Mouse (Mus musculus): ENCODE measurements around the gene Apol8.
"Not testable (repeated sequence)": the region's sequence is repeated elsewhere in the genome, so short reads cannot be mapped to it uniquely, and the experiment has no call there.

Apol8 gene

GRCm38 (mm10) chr15:77750461-77750860 lies 6.3 kb downstream of the Apol8 start:
- DNase-seq (ENCODE audit: low spot score): no peak

DNA sequence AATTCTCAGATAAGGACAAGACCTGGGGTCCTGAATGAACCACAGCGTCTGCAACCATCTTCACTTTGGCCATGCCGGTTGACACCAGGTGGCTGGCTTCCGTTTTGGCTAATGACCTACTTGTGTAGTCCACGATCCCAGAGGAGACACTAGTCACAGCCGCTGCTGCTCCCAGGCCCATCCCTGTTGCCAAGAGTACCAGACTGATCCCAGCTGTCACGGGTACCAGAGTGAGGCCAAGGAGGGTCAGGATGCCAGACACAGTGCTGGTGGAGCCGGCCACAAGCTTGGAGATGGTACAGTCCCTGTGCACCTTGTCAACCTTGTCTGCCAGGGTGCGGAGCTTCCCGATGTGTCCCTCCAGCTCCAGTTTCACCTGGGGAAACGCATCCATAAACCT lies 7.1 kb downstream of the Apol8 start:
- DNase-seq (ENCODE audit: low spot score): no peak

- no peak for DNase-seq (ENCODE audit: low spot score)
These were observed 8.4 kb downstream of the Apol8 start for GRCm38 (mm10) chr15:77748414-77748813.

- no peak for DNase-seq (ENCODE audit: low spot score)
These were observed 10.5 kb downstream of the Apol8 start for GRCm38 (mm10) chr15:77746326-77746725.

DNA sequence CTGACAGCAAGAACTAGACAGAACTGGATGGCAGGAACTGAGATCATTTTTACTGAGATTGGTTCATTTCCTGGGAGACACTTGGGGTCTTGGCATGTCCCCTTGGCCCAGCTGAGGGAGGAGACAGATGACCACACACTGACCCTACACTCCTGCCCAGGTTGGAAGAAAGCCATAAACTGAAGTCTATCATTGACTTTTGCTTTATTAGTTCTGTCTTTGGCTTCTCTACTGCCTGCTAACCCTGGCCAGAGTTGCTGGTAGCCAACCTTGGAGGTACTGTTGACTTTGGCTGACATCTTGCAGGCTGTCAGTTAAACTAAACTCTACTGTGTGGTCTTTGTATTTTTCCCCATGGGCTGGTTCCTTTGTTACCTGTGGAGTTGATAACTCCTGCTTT lies 11.7 kb downstream of the Apol8 start:
- no peak for DNase-seq (ENCODE audit: low spot score)

DNA sequence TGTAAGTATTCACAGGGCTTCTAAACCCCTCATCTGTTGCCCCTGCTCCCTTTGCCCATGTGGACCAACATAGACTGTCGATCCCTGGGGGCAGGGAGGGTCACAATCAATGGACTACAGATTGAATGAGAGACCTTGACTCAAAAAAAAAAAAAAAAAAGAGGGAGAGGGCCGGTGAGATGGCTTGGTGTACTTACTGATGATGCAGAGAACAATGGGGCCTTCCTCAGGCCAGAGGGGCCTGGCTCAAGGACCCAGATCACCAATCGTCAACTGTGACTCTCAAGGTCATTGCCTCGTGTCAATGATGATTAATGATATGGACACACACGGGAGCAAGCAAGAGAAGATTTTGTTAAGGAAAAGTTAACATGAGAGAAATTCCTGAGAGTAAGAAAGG lies 12.2 kb downstream of the Apol8 start:
- no peak for DNase-seq (ENCODE audit: low spot score)

- not testable (repeated sequence) for DNase-seq (ENCODE audit: low spot score)
These were observed 15.2 kb downstream of the Apol8 start for GRCm38 (mm10) chr15:77741556-77741955.

GRCm38 (mm10) chr15:77740511-77741297 lies 16.1 kb downstream of the Apol8 start:
- no peak for DNase-seq (ENCODE audit: low spot score)

DNA sequence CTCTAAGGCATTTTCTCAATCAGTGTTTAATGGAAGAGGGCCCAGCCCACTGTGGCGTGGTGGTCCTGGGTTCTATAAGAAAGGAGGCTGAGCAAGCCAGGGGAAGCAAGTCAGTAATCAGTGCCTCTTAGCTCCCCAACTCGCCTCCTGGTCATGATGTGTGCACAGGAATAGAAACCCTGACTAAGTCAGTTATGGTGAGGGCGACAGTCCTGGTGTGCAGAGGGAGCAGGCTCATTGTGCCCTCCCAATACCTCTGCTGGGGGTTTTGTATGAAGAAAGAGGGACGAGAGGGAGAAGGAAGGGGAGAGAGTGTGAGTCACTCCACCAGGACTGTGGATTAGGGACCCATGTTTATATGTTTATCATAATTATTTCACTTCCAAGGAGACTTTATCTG lies 22.9 kb downstream of the Apol8 start:
- DNase-seq (ENCODE audit: low spot score): not testable (repeated sequence)

DNA sequence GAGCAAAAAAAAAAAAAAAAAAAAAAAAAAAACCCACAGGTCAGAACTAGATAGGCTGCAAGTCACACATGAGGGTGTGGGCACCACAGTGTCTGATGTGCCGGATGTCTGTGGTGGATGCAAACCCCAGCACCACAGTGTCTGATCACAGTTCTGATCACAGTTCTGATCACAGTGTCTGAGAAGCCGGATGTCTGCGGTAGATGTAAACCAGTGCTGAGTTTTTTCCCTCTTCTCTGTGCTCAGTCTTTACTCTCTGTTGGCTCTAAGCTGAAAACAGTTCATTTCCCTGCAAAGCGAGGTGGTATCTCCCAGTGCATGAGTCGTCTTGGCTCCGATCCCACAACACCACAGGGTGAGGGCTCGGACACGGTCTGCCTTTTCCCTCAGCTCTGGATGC lies 23.4 kb downstream of the Apol8 start:
- DNase-seq (ENCODE audit: low spot score): not testable (repeated sequence)

DNA sequence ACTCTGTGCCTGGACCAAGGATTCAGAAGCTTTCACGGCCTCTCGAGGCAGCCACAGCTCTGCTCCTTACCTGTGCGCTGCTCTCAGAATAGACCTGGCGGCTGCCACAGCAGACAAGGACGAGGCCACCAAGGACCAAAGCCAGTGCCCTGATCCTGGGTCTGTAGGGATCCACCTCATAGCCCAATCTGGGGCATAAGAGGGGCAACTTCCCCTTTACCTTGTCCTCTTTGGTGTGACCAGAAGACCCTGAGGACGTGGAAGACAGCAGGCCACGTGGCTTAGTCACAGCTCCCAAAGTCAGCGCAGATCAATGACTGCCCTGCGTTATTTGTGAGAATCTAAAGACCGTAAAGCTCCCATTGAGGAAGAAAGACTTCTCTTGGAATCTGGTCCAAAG lies 24.0 kb downstream of the Apol8 start:
- not testable (repeated sequence) for DNase-seq (ENCODE audit: low spot score)

DNA sequence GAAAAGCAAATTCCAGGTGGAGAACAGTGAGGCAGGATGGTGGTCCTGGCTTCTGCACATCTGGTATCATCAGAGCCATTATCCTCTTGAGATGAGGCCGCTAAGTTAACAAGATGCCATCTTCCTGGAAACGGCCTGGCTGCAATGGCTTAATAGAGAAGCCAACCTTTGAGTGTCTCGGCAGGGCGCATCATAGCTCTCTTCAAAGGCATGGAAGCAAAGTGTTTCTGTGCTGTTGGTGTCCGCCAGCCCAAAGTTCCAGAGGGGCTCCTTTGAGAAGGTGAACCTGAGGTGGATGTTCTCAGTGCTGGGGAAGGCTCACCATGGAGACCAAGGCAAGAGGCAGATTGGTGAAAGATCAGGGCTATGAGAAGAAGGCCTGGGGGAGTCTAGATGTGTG lies 25.2 kb downstream of the Apol8 start:
- DNase-seq (ENCODE audit: low spot score): no peak

GRCm38 (mm10) chr15:77728739-77729138 lies 28.1 kb downstream of the Apol8 start, which contains the start of gene Apol9b:
Gene Apol9b, plus strand, starts transcription at chr15:77729039.
- not testable (repeated sequence) for DNase-seq (ENCODE audit: low spot score)

DNA sequence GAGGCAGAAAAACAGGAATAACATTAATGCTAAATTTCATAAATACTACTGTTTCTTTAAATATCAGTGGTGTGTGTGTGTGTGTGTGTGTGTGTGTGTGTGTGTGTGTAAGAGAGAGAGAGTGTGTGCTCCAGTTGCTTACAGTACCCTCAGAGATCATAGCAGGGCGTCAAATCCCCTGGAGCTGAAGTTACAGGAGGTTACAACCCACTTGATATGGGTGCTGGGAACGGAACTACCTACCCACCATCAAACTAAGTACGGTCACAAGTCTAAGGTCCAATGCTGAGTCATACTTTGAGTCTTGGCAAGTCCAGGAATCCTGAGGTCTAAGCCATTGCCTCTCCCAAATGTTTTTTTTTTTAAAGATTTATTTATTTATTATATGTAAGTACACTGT lies 29.1 kb downstream of the Apol8 start:
- not testable (repeated sequence) for DNase-seq (ENCODE audit: low spot score)

- not testable (repeated sequence) for DNase-seq (ENCODE audit: low spot score)
These were observed 29.7 kb downstream of the Apol8 start for GRCm38 (mm10) chr15:77727139-77727538.

GRCm38 (mm10) chr15:77725393-77726020 lies 31.3 kb downstream of the Apol8 start:
- DNase-seq (ENCODE audit: low spot score): not testable (repeated sequence)

- not testable (repeated sequence) for DNase-seq (ENCODE audit: low spot score)
These were observed 32.4 kb downstream of the Apol8 start for GRCm38 (mm10) chr15:77724208-77724911.

- not testable (repeated sequence) for DNase-seq (ENCODE audit: low spot score)
These were observed 35.3 kb downstream of the Apol8 start for GRCm38 (mm10) chr15:77721509-77721908.

DNA sequence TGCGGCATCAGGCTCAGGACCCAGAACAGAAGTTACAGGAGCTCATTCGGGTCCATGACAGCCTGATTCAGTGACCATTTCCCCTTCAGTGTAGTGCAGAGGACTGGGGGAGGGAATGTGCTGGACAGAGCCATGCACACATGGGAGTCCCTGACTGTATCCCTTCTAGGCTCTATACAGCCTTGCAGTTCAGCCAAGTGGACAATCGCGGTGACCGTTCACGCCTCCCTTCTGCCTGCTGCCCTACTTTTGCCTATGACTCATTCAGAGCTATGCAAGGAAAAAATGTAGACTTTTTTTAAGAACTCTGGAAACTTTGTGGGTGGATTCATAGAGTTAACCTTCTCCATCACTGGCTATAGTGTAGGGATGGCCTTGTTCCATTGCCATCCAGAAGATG lies 38.6 kb downstream of the Apol8 start:
- not testable (repeated sequence) for DNase-seq (ENCODE audit: low spot score)

DNA sequence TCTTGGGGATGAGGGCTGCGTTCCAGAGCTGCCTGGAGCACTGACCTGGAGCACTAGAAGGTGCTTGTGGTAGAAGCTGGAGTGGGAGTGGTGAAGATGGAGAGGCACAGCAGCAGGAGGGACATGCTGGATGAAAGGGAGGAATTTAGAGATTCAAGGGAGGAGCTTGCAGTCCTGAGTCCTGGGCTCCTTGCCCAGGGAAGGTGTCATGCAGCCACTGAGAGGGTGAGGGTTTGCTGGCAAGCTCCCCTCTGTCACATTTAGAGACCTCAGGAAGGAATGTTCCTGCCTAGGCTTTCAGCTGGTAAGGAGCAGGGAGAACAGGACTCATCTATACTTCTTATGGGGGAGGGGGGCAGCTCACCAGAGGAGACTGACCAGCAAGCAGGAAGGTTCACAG lies 47.9 kb downstream of the Apol8 start:
- DNase-seq (ENCODE audit: low spot score): not testable (repeated sequence)

GRCm38 (mm10) chr15:77705306-77705705 lies 51.5 kb downstream of the Apol8 start:
- not testable (repeated sequence) for DNase-seq (ENCODE audit: low spot score)

DNA sequence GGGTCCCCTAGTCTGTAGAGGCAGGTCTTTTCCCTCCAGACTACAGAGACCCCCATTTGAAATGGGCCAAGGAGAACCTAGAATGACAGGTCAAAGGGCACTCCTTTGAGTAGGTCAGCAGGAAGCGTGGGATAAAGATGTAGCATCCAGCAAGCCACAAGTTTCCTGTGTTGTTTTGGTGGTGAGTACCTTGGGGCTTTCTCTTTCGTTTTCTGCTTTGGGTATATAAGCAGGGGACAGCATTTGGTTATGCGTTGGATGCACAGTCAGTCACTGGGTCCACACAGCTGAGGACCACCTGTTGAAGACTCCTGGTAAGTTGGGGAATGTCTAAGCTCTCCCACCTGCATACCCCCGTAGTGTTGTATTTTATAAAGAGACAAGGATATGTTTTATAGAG lies 58.1 kb downstream of the Apol8 start, which contains the start of gene Apol7e:
Gene Apol7e, plus strand, starts transcription at position 202 of the 400 bp plus-strand sequence.
- DNase-seq (ENCODE audit: low spot score): not testable (repeated sequence)
